Mouse (Mus musculus) MEL (cell line): ENCODE data around the gene Ptpn9. TPM values are rescaled to one million over a fixed set of nuclear protein-coding genes. Genes with fewer than 3 reads are reported as not detected.

Source experiments
- DNase-seq: peaks from one replicate; pipeline ENCODE4 v3.0.0; 2011; ENCODE audit warnings: low read depth, low spot score
- H3K27ac ChIP-seq: 2 replicates; pipeline ENCODE4 v1.5.1; 2012; ENCODE audit warnings: low read depth, mild to moderate bottlenecking, control low read depth, low read length, moderate library complexity; ENCODE audit not compliant: control insufficient read depth
- H3K27me3 ChIP-seq, 2 experiments: fragments of 150-350 bp in 1 of 2; sonication (generic) in 1 of 2; 2 replicates each; pipeline ENCODE4 v1.6.1; 2012; ENCODE audit warnings: low read length in 2 of 2, mild to moderate bottlenecking in 2 of 2, improper control_type of control experiment in 1 of 2, moderate library complexity in 1 of 2; ENCODE audit not compliant: insufficient read depth in 2 of 2, control insufficient read depth in 1 of 2
- H3K36me3 ChIP-seq, 2 experiments: 2 replicates each; pipeline ENCODE4 v1.6.1; 2012 to 2014; ENCODE audit warnings: low read length in 2 of 2, improper control_type of control experiment in 1 of 2, inconsistent platforms in 1 of 2, mild to moderate bottlenecking in 1 of 2; ENCODE audit not compliant: insufficient read depth in 2 of 2, control insufficient read depth in 1 of 2
- H3K4me1 ChIP-seq, 2 experiments: fragments of 150-350 bp in 1 of 2; sonication (generic) in 1 of 2; 2 replicates each; pipeline ENCODE4 v1.6.1; 2012; ENCODE audit warnings: low read length in 2 of 2, improper control_type of control experiment in 1 of 2, mild to moderate bottlenecking in 1 of 2; ENCODE audit not compliant: insufficient read depth in 2 of 2, control insufficient read depth in 1 of 2
- H3K4me3 ChIP-seq, 2 experiments: fragments of 150-350 bp in 1 of 2; sonication (generic) in 1 of 2; 2 replicates each; pipeline ENCODE4 v1.5.1; 2012; ENCODE audit warnings: low read depth in 2 of 2, low read length in 2 of 2, mild to moderate bottlenecking in 2 of 2, moderate library complexity in 2 of 2, control low read depth in 1 of 2, improper control_type of control experiment in 1 of 2; ENCODE audit not compliant: control insufficient read depth in 1 of 2, insufficient read depth in 1 of 2
- H3K79me2 ChIP-seq: 2 replicates; pipeline ENCODE4 v1.6.1; 2012; ENCODE audit warnings: mild to moderate bottlenecking, low read length, moderate library complexity; ENCODE audit not compliant: control insufficient read depth, poor library complexity, insufficient read depth
- H3K9ac ChIP-seq: 2 replicates; pipeline ENCODE4 v1.6.1; 2012; ENCODE audit warnings: low read depth, mild to moderate bottlenecking, control low read depth, low read length, moderate library complexity; ENCODE audit not compliant: control insufficient read depth, poor library complexity, severe bottlenecking
- H3K9me3 ChIP-seq: fragments of 150-350 bp; sonication (generic); replicated peaks from 2 replicates; pipeline ENCODE4 v1.6.1; 2012; ENCODE audit warnings: mild to moderate bottlenecking, low read length, improper control_type of control experiment, moderate library complexity; ENCODE audit not compliant: insufficient read depth
- CTCF ChIP-seq, 3 experiments: IDR thresholded peaks in 2 of 3; conservative IDR thresholded peaks in 1 of 3; 2 replicates each; pipeline ENCODE4 v1.5.1; 2011 to 2012; ENCODE audit warnings: low read length in 3 of 3, low read depth in 2 of 3, mild to moderate bottlenecking in 2 of 3, improper control_type of control experiment in 1 of 3, inconsistent platforms in 1 of 3, mixed read lengths in 1 of 3, moderate library complexity in 1 of 3; ENCODE audit not compliant: control insufficient read depth in 1 of 3, insufficient read depth in 1 of 3, poor library complexity in 1 of 3, severe bottlenecking in 1 of 3
- ELF1 ChIP-seq: IDR thresholded peaks from 2 replicates; pipeline ENCODE4 v1.6.1; 2014; ENCODE audit warnings: low read depth, mild to moderate bottlenecking, inconsistent platforms, low read length, improper control_type of control experiment, moderate library complexity
- EP300 ChIP-seq, 2 experiments: IDR thresholded peaks; 2 replicates each; pipeline ENCODE4 v1.6.1; 2011; ENCODE audit warnings: improper control_type of control experiment in 2 of 2, low read length in 2 of 2, low read depth in 1 of 2, mild to moderate bottlenecking in 1 of 2
- GABPA ChIP-seq: IDR thresholded peaks from 2 replicates; pipeline ENCODE4 v1.6.1; 2012; ENCODE audit warnings: low read depth, mild to moderate bottlenecking, inconsistent platforms, low read length, improper control_type of control experiment, moderate library complexity
- GATA1 ChIP-seq: IDR thresholded peaks from 2 replicates; pipeline ENCODE4 v1.6.1; 2011; ENCODE audit warnings: low read depth, low read length, improper control_type of control experiment
- KAT2A ChIP-seq: conservative IDR thresholded peaks from 2 replicates; pipeline ENCODE4 v1.6.1; 2012; ENCODE audit warnings: low read depth, low read length, improper control_type of control experiment, inconsistent platforms
- MAX ChIP-seq: IDR thresholded peaks from 2 replicates; pipeline ENCODE4 v1.6.1; 2011; ENCODE audit warnings: low read length, improper control_type of control experiment
- MAZ ChIP-seq: IDR thresholded peaks from 2 replicates; pipeline ENCODE4 v1.6.1; 2012; ENCODE audit warnings: low read depth, mild to moderate bottlenecking, inconsistent platforms, low read length, improper control_type of control experiment
- MEF2A ChIP-seq: IDR thresholded peaks from 2 replicates; pipeline ENCODE4 v1.6.1; 2014; ENCODE audit warnings: low read depth, mild to moderate bottlenecking, inconsistent platforms, low read length, improper control_type of control experiment; ENCODE audit not compliant: poor library complexity, insufficient replicate concordance, severe bottlenecking; ENCODE audit errors: extremely low read depth
- MXI1 ChIP-seq: IDR thresholded peaks from 2 replicates; pipeline ENCODE4 v1.6.1; 2011; ENCODE audit warnings: mild to moderate bottlenecking, low read depth, low read length, improper control_type of control experiment
- MYB ChIP-seq: IDR thresholded peaks from 2 replicates; pipeline ENCODE4 v1.6.1; 2011; ENCODE audit warnings: mild to moderate bottlenecking, low read depth, low read length, improper control_type of control experiment
- MYC ChIP-seq: IDR thresholded peaks from 2 replicates; pipeline ENCODE4 v1.6.1; 2011; ENCODE audit warnings: low read depth, mild to moderate bottlenecking, low read length, improper control_type of control experiment, moderate library complexity
- NRF1 ChIP-seq: IDR thresholded peaks from 2 replicates; pipeline ENCODE4 v1.6.1; 2014; ENCODE audit warnings: low read depth, mild to moderate bottlenecking, inconsistent platforms, low read length, improper control_type of control experiment, moderate library complexity; ENCODE audit not compliant: poor library complexity, insufficient read depth, severe bottlenecking
- POLR2A ChIP-seq, 2 experiments: IDR thresholded peaks; 2 replicates each; pipeline ENCODE4 v1.6.1; 2011 to 2012; ENCODE audit warnings: low read length in 2 of 2, mild to moderate bottlenecking in 2 of 2, control low read depth in 1 of 2, improper control_type of control experiment in 1 of 2, low read depth in 1 of 2, moderate library complexity in 1 of 2; ENCODE audit not compliant: control insufficient read depth in 1 of 2, insufficient read depth in 1 of 2, poor library complexity in 1 of 2
- POLR2AphosphoS2 ChIP-seq: IDR thresholded peaks from 2 replicates; pipeline ENCODE4 v1.6.1; 2011; ENCODE audit warnings: low read length, improper control_type of control experiment
- POLR2AphosphoS5 ChIP-seq: IDR thresholded peaks from 2 replicates; pipeline ENCODE4 v1.6.1; 2012; ENCODE audit warnings: low read depth, borderline replicate concordance, mild to moderate bottlenecking, inconsistent platforms, low read length, moderate library complexity, mixed read lengths
- RAD21 ChIP-seq: IDR thresholded peaks from 2 replicates; pipeline ENCODE4 v1.6.1; 2011; ENCODE audit warnings: mild to moderate bottlenecking, low read depth, low read length, improper control_type of control experiment
- SMC3 ChIP-seq: IDR thresholded peaks from 2 replicates; pipeline ENCODE4 v1.6.1; 2011; ENCODE audit warnings: low read depth, low read length, improper control_type of control experiment
- TAL1 ChIP-seq: IDR thresholded peaks from 2 replicates; pipeline ENCODE4 v1.6.1; 2012; ENCODE audit warnings: mild to moderate bottlenecking, inconsistent platforms, low read length, moderate library complexity, mixed read lengths
- TCF12 ChIP-seq: IDR thresholded peaks from 2 replicates; pipeline ENCODE4 v1.6.1; 2014; ENCODE audit warnings: low read depth, mild to moderate bottlenecking, inconsistent platforms, low read length, improper control_type of control experiment, moderate library complexity
- UBTF ChIP-seq: IDR thresholded peaks from 2 replicates; pipeline ENCODE4 v1.6.1; 2012; ENCODE audit warnings: low read depth, mild to moderate bottlenecking, inconsistent platforms, low read length, improper control_type of control experiment, moderate library complexity, borderline replicate concordance; ENCODE audit not compliant: insufficient read depth
- USF1 ChIP-seq: IDR thresholded peaks from 2 replicates; pipeline ENCODE4 v1.6.1; 2014; ENCODE audit warnings: low read depth, mild to moderate bottlenecking, inconsistent platforms, low read length, improper control_type of control experiment, moderate library complexity
- ZC3H11A ChIP-seq: IDR thresholded peaks from 2 replicates; pipeline ENCODE4 v1.6.1; 2012; ENCODE audit warnings: low read depth, mild to moderate bottlenecking, inconsistent platforms, low read length, improper control_type of control experiment
- ZKSCAN1 ChIP-seq: IDR thresholded peaks from 2 replicates; pipeline ENCODE4 v1.6.1; 2012; ENCODE audit warnings: low read depth, mild to moderate bottlenecking, inconsistent platforms, low read length, improper control_type of control experiment, moderate library complexity
- ZNF384 ChIP-seq: IDR thresholded peaks from 2 replicates; pipeline ENCODE4 v1.6.1; 2012; ENCODE audit warnings: low read depth, mild to moderate bottlenecking, inconsistent platforms, low read length, improper control_type of control experiment
- polyA plus RNA-seq, 2 experiments: library from polyadenylated mRNA; stranded (reverse) in 1 of 2; unstranded in 1 of 2; fragments of >175 nt in 1 of 2; fragments of >200 nt in 1 of 2; gene quantifications; 2 replicates each; pipeline versions ENCODE4 v1.2.1 to v1.2.4; 2012; ENCODE audit warnings: low replicate concordance in 2 of 2, low read depth in 1 of 2; ENCODE audit not compliant: insufficient read length in 2 of 2, insufficient read depth in 1 of 2, missing spikeins in 1 of 2
- total RNA-seq: library from RNA; depleted of rRNA; stranded (reverse); fragments of 300-350 nt; gene quantifications from 2 replicates; pipeline ENCODE4 v1.2.3, GENCODE M21; 2012

Ptpn9 gene
- total and polyA plus RNA-seq, 3 experiments, result 10.6 to 24.3 TPM; not detected in 1

- peak; percentile 98 for TF ChIP-seq ELF1
- TF ChIP-seq MEF2A, result no peak
- no peak for TF ChIP-seq GATA1
- peak; percentile 79 to 99 for TF ChIP-seq POLR2A (IDR thresholded peaks at IDR 0.05; ENCODE audit: control insufficient read depth in 1 of 2, insufficient read depth in 1 of 2, low read depth in 1 of 2, low read length in 2 of 2, poor library complexity in 1 of 2)
- TF ChIP-seq POLR2AphosphoS5, result peak; percentile 72; the same call in 1 of the 2 replicates
- no peak for TF ChIP-seq ZC3H11A
- peak; percentile 91 for TF ChIP-seq KAT2A
- TF ChIP-seq GABPA, result no peak
- TF ChIP-seq POLR2AphosphoS2, result peak; percentile 97
- peak; percentile 50 for TF ChIP-seq USF1
- peak; percentile 78 for TF ChIP-seq MYC
- no peak for TF ChIP-seq TAL1
Measured at GRCm38 (mm10) chr9:56950414-56951400, 44.0 kb upstream of the Ptpn9 start, which contains the start of gene Snupn (continued).

DNA sequence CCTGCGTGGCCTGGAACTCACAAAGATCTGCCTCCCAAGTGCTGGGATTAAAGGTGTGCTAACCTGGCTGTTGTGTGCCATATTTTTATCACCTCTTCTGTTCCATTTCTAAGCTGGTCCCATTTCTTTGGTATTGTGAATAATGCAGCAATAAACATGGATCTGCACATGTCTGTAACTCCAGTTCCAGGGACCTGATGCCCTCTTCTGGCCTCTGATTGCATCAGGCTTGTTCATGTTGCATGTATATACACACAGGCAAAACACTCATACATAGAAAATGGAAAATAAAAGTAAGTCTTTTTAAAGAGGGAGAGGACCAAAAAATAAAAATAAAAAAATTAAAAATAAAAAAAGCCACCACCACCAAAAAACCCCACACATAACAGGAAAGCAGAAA is 41.2 kb upstream of the Ptpn9 start:
- H3K27me3 ChIP-seq, result no peaks in the 10 kb centered on the region
- no peak overlapping the region for H3K27ac ChIP-seq
- no peaks in the 10 kb centered on the region; the same call in 1 of the 2 replicates for H3K79me2 ChIP-seq
- peak; percentile 40 for DNase-seq
- no peak overlapping the region for H3K4me3 ChIP-seq
- peaks cover 0 to 8% of the 10 kb centered on the region in 2 experiments; a peak in 3 of 4 replicates for H3K4me1 ChIP-seq
- H3K36me3 ChIP-seq, result peaks cover 2 to 6% of the 10 kb centered on the region in 2 experiments; a peak in 3 of 4 replicates
- H3K9me3 ChIP-seq, result no peaks in the 10 kb centered on the region
- H3K9ac ChIP-seq, result no peak overlapping the region
- TF ChIP-seq CTCF (IDR thresholded peaks at IDR 0.05 in 2 of 3, conservative IDR thresholded peaks at IDR 0.05 in 1 of 3; ENCODE audit: control insufficient read depth in 1 of 3, insufficient read depth in 1 of 3, low read depth in 2 of 3, low read length in 3 of 3, poor library complexity in 1 of 3, severe bottlenecking in 1 of 3) (peak in 2 of 3 experiments; percentile 15 to 45; a peak in 2 of 6 replicates), MXI1 (no peak), MEF2A (no peak), TCF12 (no peak), GABPA (no peak), ZNF384 (no peak), SMC3 (peak; percentile 45; the same call in 1 of the 2 replicates), UBTF (no peak), POLR2AphosphoS2 (no peak), MYB (no peak), NRF1 (no peak), KAT2A (no peak), RAD21 (peak; percentile 8), MAX (no peak), ZC3H11A (0 out of 2 replicates have a peak, but pooled peaks have one; percentile 5), EP300 (IDR thresholded peaks at IDR 0.05; ENCODE audit: low read depth in 1 of 2, low read length in 2 of 2) (no peak), POLR2A (IDR thresholded peaks at IDR 0.05; ENCODE audit: control insufficient read depth in 1 of 2, insufficient read depth in 1 of 2, low read depth in 1 of 2, low read length in 2 of 2, poor library complexity in 1 of 2) (no peak), TAL1 (no peak), MAZ (no peak), USF1 (no peak), ZKSCAN1 (no peak)
